Mouse (Mus musculus): ENCODE data around the gene Nxpe3.

Nxpe3 gene

DNA sequence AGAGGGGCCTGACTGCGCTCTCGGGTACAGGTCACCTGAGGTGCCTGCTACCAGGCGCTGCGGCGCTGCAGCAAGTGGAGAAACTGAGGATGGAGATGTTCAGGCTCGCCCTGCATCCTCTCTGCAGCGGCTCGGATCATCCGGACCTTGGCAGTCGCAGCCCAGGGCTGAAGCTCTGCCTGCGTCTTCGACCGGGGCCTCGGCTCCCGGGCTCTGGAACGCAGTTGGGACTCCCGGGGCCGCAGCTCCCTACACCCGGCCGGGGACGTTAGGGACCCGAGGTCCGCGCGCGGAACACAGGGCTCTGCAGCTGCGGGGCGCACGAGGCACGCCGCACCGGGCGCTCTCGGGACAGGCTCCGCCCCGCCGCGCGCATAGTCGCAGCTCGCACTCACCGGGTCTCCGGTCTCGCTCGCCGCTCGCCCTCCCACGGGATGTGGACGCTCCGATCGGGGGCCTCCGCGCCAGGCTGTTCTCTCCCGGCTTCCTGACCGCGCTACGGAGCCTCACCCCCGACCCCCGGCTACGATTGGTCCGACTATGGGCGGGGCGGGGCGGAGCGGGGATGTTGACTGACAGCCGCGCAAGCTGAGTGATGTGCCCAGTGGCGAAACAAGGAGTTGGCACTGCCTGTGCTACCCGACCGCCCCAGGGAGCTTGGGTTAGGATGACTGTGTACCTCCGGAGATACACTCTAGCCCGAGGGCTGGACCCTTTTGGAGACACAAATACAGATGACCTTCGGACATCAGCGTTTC, at the start of gene Nxpe3:
Gene Nxpe3 (minus strand): TSS at position 393 of the 758 bp plus-strand sequence.
- peak; percentile 91 for DNase-seq

DNA sequence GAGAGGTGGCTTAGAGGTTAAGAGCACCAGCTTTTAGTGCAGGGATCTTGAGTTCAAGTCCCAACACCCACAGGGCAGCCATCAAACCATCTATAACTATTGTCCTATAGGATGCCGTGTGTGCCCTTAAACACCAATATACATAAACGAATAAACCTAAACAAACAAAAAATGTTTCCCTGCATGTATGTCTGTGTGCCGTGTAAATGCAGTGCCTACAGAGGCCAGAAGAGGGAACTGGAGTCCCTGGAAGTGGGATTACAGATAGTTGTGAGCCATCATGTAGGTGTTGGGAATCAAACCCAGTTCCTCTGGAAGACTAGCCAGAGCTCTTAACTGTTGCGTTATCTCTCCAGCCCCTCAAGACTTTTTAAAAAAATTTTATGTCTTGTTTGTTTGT, 45.7 kb upstream of the Nxpe3 start:
- no peak for DNase-seq

DNA sequence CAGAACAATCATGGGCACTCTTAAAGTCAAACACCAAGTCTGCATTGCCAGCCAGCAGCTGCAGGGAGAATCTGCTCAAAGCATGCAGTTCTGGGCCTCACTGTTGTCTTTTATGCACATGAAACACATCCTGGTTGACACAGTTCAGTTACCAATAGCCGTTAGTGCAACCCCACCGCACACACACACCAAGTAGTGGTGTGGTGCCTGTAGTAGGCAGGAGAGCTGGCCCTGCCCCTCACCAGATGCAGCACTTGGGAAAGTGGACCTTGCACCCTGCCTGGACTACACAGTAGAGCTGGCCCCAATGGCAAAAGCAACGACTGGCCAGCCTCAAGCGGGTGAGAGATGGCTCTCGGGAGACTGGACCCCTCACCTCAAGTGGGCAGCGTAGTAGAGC, 44.6 kb upstream of the Nxpe3 start:
- DNase-seq, result no peak

DNA sequence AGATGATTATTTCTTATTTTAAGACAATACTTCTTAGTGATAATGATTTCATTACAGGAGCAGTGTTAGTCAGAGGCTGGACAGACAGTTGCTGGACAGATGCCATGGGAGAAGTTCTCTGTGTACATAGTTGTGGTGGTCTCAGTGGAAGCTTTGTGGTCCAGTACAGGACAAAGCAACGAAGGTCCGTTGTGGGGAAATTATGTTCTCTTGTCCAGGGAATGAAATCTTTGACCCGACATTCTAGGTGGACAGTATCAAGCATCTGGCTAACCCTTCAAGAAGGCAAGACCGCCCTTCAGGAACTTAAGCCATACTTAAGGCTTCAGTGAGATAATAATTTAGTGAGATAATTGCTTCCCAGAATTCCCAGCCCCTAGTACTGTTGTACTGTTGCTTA, 43.7 kb upstream of the Nxpe3 start:
- no peak for DNase-seq

DNA sequence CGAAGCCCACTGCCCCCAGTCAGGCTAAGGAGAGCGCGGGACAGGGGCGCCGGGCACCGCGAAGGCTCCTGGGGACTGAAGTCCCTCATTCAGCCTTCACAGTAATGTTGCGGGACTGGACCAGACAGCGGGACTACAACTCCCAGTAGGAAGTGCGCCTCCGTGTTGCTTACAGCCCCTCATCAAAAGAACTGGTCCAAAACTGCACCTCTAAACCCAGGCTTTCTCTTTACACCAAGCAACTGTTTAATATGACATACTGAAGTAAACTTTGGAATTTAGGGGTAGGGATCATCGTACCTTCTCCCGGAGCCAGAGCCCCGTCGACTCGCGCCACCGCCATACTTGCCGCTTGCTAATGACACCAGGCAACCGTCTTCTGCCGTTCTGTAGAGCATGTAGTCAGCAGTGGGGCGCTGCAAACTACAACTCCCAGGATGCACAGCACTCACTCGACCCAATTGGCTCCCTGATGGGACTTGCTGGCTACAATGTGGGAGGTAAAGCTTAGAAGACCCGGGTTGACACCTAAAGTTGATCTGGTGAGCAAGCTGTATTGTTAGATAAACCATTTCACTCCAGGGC, 39.5 kb upstream of the Nxpe3 start, which contains the start of gene Cep97:
Gene Cep97 (minus strand): TSS at position 403 of the 585 bp plus-strand sequence.
- peak; percentile 95 for DNase-seq

DNA sequence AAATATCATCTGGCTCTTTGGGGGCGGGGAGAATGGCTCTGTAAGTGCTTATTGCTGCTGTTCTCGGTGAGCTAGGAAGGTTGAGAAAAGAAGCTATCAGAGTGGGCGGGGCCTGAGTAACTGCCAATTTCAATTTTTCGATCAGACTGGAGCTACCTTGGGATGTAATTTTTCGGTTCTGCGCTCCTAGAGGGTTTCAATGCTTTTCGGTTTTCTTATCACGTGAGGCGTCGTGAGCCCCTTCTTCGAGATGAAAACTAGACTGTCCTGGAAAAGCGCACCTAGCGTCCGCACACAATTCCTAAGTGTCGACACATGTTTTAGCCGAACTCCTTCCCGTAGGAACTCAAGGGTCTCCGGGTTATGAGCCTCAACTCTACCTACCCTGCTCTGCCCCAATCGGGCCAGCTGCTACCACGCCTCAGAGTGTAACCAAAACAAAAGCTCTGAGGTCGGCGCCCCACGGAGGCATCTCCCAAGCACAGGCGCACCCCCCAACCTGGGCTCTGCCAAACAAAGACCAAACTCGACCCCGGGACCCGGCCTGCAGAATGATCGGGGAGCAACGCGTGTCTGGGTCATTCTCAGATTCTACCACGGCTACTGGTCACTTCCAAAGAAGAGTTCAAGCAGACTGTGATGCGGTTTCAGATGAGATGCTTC, 38.7 kb upstream of the Nxpe3 start:
- DNase-seq, result peak; percentile 75

DNA sequence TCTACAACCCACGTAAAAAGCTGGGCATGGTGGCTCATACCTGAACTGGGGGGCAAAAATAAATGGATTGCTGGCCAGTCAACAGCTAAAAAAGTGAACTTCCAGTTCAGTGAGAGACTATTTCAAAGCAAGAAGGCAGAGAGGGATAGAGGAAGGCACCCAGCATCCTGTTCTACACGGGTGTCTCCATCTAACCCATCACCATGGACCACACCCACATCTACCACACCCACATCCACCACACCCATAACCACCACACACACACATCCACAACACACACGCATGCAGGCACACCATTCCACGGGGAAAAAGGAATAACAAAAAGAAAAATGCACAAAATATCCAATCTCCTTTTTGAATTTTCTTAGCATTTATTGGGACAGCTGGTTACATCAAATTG, 28.9 kb upstream of the Nxpe3 start:
- no peak for DNase-seq

DNA sequence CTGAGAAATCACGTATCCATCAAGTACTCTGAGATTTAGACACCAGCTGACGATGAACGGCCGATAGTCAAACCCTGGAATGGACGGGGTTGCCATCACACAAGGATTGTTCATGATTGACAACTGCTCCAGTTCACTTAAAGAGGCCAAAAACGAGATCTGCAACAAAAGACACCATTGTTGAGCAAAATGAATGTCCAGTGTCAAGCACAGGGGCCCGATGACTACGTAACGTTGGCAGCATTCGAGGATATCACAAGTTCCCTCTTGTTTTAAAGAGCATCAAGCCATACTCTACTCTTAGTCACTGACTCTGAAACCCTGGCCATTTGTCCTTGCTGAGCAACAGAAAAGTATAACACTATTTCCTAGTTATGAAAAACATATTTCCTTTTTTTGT, 27.0 kb upstream of the Nxpe3 start:
- no peak for DNase-seq

DNA sequence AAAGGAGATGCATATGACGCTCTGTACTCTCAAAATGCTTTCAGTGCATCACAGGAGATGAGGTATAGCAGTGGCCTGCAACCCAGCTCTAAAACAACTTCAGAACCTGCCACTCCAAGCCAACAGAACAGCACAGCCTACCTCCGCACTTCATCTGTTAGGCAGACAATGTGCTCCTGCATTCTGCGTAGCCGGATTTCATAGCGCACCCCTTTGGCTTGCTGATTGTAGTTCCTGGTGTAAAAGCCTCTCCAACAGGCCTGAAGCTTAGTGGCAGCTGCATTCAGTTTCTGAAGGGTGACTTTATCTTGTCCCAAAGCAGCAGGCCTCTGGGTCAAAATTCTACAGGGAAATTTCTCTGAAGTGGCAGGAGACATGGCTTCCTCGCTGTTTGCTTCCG, 19.6 kb upstream of the Nxpe3 start:
- no peak for DNase-seq

DNA sequence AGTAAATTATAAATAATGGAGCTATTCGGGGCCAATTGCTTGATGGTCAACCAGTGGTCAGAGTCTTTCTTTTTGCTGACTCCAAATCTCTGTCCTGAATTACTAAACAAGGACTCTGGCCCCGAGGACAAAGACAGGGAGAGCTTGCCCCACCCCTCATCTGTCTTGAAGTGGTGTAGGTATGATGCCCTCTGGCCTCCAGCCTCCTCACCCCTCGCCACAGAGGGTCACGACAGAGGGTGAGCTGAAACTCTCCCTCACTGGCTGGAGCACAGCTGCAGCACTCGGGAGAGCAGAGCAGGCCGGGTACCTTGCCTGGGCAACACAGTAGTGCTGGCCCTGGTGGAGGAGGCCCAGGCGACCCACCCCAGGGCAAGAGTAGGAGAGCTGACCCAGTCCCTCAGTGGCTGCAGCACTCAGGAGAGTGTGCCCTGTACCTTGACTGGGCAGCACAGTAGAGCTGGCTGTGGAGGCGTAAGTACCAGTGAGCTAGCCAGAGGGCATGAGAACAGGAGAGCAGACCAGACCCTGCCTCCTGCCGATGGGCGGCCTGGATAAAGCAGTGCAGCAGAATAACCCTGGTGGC, 15.2 kb upstream of the Nxpe3 start:
- DNase-seq, result no peak

DNA sequence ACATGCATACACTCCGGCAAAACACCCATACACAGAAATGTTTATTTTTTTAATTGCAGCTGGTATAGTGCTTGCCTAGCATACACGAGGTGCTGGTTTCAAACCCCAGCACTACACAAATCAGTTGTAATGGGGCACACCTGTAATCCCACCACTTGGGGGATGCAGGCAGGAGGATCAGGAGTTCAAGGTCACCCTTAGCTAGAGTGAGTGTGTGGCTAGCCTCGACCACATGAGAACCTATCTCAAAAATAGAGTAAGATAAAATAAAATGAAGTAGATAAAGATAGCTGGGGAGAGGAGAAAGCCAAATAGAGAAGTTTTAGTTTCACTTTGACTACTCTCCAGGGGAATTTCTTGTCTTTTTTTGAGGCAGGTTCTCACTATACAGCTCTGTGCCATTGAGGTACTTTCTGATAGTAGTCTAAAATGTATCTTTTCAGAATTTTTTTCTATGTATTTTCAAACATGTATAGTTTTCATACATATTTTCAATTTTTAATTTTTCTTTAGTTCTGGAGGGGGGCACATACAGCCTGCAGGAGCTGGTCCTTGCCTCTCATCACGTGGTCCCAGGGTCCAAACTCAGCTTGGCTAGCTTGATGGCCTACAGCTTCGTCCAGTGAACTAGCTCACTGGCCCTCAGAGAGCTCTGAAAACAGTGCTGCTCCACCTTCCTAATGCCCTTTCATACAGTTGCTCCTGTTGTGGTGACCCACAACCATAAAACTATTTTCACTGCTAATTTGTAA, 12.0 kb upstream of the Nxpe3 start:
- no peak for DNase-seq

DNA sequence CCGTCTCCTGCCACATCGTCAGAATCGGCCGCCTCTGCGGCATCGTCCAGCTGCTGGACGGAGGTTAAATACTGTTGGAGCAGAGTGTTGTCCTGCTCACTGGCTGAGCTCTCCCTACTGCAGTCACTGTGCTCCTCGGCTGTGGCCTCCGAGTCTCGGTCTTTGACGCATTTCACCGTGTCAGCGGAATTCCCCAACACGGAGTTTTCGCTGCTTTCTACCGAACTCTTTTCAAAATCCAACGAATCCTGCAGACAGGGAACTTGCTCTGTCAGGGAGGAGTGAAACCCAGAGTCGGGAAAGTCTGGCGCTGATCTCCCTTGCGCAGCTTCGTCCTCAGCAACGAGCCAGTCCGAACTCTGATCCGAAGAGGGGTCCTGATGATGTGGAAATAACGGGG, 10.3 kb upstream of the Nxpe3 start:
- DNase-seq, result no peak

DNA sequence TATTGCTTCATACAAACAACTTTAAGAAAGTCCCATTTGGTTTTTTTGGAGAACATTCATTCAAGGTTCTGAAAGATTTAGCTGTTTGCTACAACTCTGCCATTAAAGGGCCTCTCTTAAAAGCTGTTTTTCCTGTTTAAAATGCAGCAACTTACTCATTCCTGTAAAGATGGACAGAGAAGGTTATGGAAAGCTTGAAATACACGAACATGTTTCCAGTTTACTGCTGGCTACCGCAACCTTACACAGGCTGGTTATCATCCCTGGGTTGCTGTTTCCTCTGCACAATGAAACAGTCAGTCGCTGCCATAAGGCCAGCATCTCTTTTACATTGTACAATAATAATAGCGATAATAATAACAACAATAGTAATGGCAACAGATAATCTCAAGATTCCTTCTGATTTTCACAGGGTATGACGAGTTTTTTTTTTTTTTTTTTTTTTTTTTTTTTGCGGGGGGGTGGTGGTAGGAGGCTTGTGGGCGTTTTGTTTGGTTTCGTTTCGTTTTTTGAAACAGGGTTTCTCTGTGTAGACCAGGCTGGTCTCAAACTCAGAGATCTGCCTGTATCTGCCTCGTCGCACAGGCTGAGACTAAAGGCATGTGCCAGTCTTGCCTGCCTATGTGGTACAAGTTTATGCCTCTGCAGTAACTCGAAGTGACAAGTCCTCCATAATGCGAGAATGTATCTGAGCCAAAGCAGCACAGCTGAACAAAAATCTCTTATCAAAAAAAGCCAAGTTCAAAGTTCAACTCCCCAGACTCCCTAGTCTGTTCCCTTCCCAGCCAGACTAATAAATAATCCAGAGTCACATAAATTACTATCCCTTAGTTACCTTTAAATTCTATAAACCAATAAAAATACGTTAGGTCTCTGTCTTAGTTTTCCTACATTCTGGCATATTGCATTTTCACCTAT, 7.0 kb upstream of the Nxpe3 start:
- no peak for DNase-seq

DNA sequence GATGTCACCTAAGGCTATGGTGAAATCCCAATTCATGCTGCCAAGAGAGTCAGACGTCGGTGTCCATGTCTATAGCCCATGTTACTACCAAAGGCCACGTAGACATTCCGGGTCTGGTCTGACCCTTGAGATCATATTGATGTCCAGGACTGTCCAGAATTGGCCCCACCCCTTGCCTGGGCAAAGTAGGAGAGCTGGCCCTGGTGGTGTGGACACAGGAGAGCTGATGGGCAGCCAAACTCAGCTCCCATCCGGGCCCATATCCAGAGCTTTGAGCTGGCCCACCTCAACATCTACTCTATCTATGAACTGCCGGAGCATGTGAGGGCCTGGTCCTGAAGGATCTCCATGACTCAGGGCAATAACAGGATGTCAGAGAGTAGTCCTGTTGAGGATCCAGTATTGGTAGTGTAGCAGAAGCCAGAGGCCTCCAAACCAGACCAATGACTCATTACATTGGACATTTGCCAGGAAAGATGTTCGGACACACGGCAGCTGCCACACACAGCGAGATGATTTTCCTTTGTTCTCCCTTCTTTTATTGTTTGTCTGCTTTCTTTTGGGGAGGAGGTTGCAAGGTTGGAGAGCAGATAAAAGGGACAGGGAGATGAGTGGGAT, 3.4 kb upstream of the Nxpe3 start:
- peak; percentile 45 for DNase-seq

DNA sequence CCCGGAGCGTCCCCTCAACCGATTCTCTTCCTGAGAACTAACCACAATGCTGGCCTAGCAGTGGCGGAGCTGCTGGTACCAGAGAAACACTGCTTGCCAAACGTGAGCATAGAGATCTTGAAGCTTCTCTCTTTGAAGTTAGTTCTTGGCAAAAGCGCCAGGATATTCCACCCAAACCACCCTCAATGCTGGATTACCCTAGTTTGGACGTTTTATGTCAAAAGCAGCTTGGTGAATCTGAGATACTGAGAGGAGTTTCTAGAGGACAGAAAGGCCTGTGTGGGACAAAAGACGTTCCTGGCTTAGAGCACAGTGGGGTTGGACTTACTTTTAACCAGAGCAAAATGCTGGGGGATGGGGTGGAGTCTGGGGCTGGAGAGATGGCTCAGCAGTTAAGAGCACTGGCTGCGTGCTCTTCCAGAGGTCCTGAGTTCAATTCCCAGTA, 588 bp upstream of the Nxpe3 start:
- DNase-seq, result no peak

DNA sequence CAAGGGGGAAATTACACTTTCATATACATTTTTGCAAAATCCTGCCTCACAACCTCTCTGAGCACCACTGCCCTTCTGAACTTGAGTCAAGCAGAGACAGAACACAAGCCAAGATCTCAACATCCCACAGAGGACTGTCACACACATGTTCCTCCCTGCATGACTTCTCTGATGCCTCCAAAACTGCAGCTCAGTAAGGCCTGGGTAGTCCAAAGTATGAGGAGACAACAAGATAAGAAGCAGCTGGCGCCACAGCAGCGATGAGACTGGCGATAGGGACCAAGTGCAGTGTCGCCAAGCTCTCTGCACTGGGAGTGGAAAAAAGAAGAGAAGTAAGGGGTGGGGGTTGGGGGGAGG, 571 bp downstream of the Nxpe3 start:
- DNase-seq, result peak; percentile 58

DNA sequence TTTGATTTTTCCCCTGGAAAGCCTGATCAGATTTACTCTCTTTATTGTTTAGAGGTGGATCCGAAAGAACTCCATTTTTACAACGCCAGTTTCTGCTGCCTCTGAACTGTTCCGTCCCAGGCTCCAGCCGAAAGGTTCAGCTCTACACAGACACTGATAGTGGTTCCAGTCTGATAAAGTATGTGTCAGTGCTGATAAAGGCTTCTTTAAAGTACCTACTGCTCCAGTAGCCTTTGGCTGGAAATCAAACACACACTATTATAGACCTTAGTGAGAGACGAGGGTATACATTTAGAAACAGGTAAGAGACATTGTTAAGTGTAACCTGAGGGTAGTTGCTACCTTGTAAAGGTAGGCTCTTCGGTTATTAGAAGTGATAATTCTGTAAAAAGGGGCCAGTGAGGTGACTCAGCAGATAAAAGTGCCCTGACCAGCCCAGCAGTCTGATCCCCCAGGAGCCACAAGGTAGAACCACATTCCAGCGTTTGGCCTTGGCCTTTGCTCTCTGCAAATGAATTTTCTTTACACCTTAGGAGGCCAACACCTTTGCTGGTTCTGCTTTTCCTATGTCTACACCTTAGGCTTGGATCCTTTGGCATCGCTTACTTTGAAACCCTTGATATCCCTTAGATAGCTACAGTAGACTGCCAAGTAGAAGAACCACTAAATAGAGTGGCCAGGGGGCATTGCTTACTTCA, 1.5 kb downstream of the Nxpe3 start:
- no peak for DNase-seq

DNA sequence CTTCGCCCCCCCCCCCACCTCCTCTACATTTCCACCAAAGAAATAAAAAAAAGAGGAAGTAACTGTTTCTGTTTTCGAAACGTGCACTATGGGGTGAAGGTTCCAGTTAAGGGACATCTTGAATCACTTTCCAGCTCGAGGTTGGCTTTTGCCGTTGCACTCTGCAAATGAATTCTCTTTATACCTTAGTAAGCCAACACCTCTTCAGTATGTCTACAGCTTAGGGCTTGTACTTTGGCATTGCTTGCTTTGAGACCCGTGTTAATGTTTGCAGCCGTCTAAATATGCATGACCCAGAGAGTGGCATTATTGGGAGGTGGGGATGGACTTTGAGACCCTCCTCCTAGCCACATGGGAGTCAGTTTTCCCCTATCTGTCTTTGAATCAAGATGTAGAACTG, 2.6 kb downstream of the Nxpe3 start:
- DNase-seq, result no peak

DNA sequence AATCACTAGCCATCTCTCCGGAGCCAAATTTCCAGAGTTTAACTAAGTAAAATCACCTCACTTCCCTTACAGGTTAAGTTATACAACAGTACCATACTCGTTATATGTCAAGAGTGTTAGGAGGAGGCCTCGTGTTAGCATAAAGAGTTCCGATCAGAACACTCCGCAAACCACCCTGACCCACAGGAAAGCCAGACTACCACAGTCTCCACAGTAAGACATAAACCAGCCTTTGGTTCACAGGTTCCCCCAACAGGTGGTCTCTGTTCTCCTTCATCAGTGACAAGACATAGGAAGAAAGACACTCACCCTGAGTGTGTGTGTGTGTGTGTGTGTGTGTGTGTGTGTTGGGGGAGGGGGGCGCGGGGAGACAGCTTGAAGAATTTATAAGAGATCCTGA, 3.7 kb downstream of the Nxpe3 start:
- DNase-seq, result no peak

DNA sequence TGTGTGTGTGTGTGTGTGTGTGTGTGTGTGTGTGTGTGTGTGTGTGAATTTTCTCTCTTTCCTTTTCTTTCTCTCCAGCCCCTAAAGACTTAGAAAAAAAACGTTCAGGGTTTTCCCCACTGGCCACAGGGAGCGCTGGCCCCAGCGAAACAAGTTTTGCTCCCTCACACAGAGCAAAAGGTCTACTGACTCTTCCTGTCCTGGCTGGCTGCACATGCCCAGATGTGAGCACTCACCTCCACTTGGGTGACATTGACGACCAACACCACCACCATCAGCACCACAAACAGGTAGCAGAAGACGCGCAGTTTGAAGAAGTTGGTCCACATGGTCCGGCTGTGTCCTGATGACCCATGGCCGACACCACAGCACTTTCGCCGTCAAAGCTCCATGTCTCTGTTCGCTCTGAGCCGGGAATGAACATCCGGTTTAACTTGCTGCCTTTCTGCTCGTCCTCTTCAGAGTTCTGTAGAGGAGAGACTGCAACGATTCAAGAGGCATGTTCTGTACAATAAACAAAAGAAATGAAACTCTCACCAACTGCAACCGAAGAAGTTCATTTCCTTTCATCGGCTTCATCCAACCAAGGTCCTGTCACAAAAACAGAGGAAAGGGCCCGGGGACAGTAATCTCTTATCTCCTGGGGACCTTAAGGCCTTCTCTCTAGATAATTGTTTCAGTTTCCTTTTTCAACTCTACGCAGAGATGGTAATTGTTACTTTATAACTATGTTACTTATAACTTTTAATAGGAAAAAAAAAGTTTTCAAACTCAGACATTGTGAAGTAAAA, 4.5 kb downstream of the Nxpe3 start:
- DNase-seq, result no peak
